8 mouse cellular contexts compared by ENCODE assay signal in the genomic region with DNA sequence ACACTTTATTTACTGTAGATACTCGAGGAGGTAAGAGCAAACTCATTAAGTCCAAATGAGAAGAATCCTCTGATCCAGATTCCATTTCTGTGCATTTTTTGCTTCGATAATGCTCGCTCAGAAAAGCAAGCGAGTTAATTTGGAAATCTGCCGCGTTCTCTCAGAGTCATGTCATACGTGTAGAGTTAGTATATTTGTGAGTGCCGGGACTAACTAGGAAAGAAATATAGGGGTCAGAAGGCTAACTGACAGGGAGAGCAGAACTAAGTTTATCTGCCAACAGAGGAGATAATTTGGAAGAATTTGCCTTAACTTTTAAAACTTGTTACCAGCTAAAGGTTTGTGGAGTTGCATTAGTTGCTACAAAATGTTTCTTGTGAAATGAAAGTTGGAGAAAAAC. TPM values are rescaled to one million over a fixed set of nuclear protein-coding genes. Genes with fewer than 3 reads are reported as not detected.
A peak's percentile ranks its signal among the peaks of the same experiment; 100 is the strongest.
DNase-seq lines count a peak whose midpoint lies in the region; ATAC-seq and TF ChIP-seq lines count a peak whose summit lies in the region.

No protein-coding gene starts in this region.

- no peak for TF ChIP-seq POLR2A in olfactory bulb, adult 2 months (IDR thresholded peaks at IDR 0.05; ENCODE audit: insufficient read depth, low read depth, low read length)

- peaks cover 13% of the 10 kb centered on the region for H3K4me1 ChIP-seq in lung, embryonic 16.5 days (replicated peaks; ENCODE audit: control insufficient read depth, insufficient read depth, low read length)
- peaks cover 16% of the 10 kb centered on the region for H3K4me1 ChIP-seq in embryonic facial prominence, embryonic 15.5 days
- H3K4me1 ChIP-seq in limb, embryonic 10.5 days, result peaks cover 14% of the 10 kb centered on the region
- H3K4me1 ChIP-seq in olfactory bulb, adult 2 months (ENCODE audit: control insufficient read depth, insufficient read depth, low read length), result peaks cover 5% of the 10 kb centered on the region; the same call in 1 of the 2 replicates

- peaks cover 19% of the 10 kb centered on the region for H3K36me3 ChIP-seq in lung, embryonic 16.5 days (ENCODE audit: control insufficient read depth, insufficient read depth, low read length)
- H3K36me3 ChIP-seq in embryonic facial prominence, embryonic 15.5 days, result peaks cover 26% of the 10 kb centered on the region
- peaks cover 40% of the 10 kb centered on the region for H3K36me3 ChIP-seq in limb, embryonic 10.5 days

- peak overlapping the region; percentile 88 for H3K9ac ChIP-seq in lung, embryonic 16.5 days (ENCODE audit: low read length)
- peak overlapping the region; percentile 91 for H3K9ac ChIP-seq in embryonic facial prominence, embryonic 15.5 days

- H3K9me3 ChIP-seq in lung, embryonic 16.5 days (ENCODE audit: control insufficient read depth, low read length), result no peaks in the 10 kb centered on the region
- H3K9me3 ChIP-seq in embryonic facial prominence, embryonic 15.5 days (replicated peaks), result no peaks in the 10 kb centered on the region
- H3K9me3 ChIP-seq in limb, embryonic 10.5 days (replicated peaks), result no peaks in the 10 kb centered on the region

- no peak for TF ChIP-seq CTCF in olfactory bulb, adult 2 months (IDR thresholded peaks at IDR 0.05; ENCODE audit: insufficient read depth, low read depth, low read length)

- no peaks in the 10 kb centered on the region for H3K27me3 ChIP-seq in lung, embryonic 16.5 days (ENCODE audit: control insufficient read depth, insufficient read depth, low read depth, low read length)
- no peaks in the 10 kb centered on the region for H3K27me3 ChIP-seq in embryonic facial prominence, embryonic 15.5 days
- no peaks in the 10 kb centered on the region for H3K27me3 ChIP-seq in limb, embryonic 10.5 days (ENCODE audit: low read depth, poor library complexity, severe bottlenecking)

- peak overlapping the region; percentile 82 for H3K4me3 ChIP-seq in lung, embryonic 16.5 days (ENCODE audit: low read length)
- peak overlapping the region; percentile 91 for H3K4me3 ChIP-seq in embryonic facial prominence, embryonic 15.5 days (replicated peaks)
- peak overlapping the region; percentile 79 for H3K4me3 ChIP-seq in limb, embryonic 10.5 days
- peak overlapping the region; percentile 63; the same call in 1 of the 2 replicates for H3K4me3 ChIP-seq in olfactory bulb, adult 2 months (ENCODE audit: insufficient read depth, low read depth, low read length)

- H3K27ac ChIP-seq in lung, embryonic 16.5 days (ENCODE audit: low read length), result no peak overlapping the region; the same call in 1 of the 2 replicates
- peak overlapping the region; percentile 76; the same call in 1 of the 2 replicates for H3K27ac ChIP-seq in embryonic facial prominence, embryonic 15.5 days (replicated peaks)
- peak overlapping the region; percentile 89 for H3K27ac ChIP-seq in limb, embryonic 10.5 days
- H3K27ac ChIP-seq in olfactory bulb, adult 2 months (ENCODE audit: insufficient read depth, low read depth, low read length), result no peak overlapping the region

- intact Hi-C loops in left cerebral cortex, postnatal 4 days (cut with DNase I), result no loop called here

- H3K4me2 ChIP-seq in lung, embryonic 16.5 days (ENCODE audit: low read depth, low read length), result peak overlapping the region; percentile 89
- H3K4me2 ChIP-seq in embryonic facial prominence, embryonic 15.5 days (replicated peaks), result peak overlapping the region; percentile 65

- ATAC-seq in lung, embryonic 16.5 days (ENCODE audit: low read depth), result no peak
- ATAC-seq in embryonic facial prominence, embryonic 15.5 days (ENCODE audit: insufficient number of reproducible peaks, low FRiP score, low TSS enrichment, low read depth), result no peak

- 2% methylated on average over 8 of the region's 8 CpGs for whole genome bisulfite sequencing in lung, embryonic 16.5 days
- WGBS in embryonic facial prominence, embryonic 15.5 days, result 2% methylated on average over 8 of the region's 8 CpGs
- 5% methylated on average over 8 of the region's 8 CpGs for WGBS in limb, embryonic 10.5 days
- WGBS in olfactory bulb, adult 2 months, result 2% methylated on average over 8 of the region's 8 CpGs

- no peak for DNase-seq in lung, postnatal 14 days
- DNase-seq in limb, embryonic 10.5 days (ENCODE audit: low spot score), result no peak
- no peak for DNase-seq in left cerebral cortex, adult 11 months (ENCODE audit: low spot score)
- DNase-seq in left cerebral cortex, adult 9 months (ENCODE audit: low spot score in 2 of 2), result no peak
- no peak for DNase-seq in left cerebral cortex, postnatal 4 days

RNA-seq across cellular contexts. Expression of a gene that starts 0.7 kb away (rescaled TPM):
- polyA plus RNA-seq in lung, embryonic 16.5 days (2015; fragmentation: Nextera tagmentation; extraction: Ambion mirVana), result 17.9 and 18.5 TPM in 2 replicates
- 12.3 and 14.9 TPM in 2 replicates for polyA plus RNA-seq in embryonic facial prominence, embryonic 15.5 days (2015; fragmentation: Nextera tagmentation; extraction: Ambion mirVana)
- 28.4 and 31.0 TPM in 2 replicates for polyA plus RNA-seq in limb, embryonic 10.5 days (2016; fragmentation: Nextera tagmentation; extraction: Ambion mirVana)
- not detected in 2 replicates for polyA plus RNA-seq in olfactory bulb, adult 2 months (2012; ENCODE audit: insufficient read depth, insufficient read length, low replicate concordance, missing spikeins)
- total RNA-seq in left cerebral cortex, postnatal 4 days (2021), result 10 to 100 TPM; 32.7 to 34.2 TPM

RNA-seq across cellular contexts. Expression of a gene that starts 10.8 kb away (rescaled TPM):
- 52.5 and 53.8 TPM in 2 replicates for polyA plus RNA-seq in lung, embryonic 16.5 days (2015; fragmentation: Nextera tagmentation; extraction: Ambion mirVana)
- 55.5 and 57.6 TPM in 2 replicates for polyA plus RNA-seq in embryonic facial prominence, embryonic 15.5 days (2015; fragmentation: Nextera tagmentation; extraction: Ambion mirVana)
- polyA plus RNA-seq in limb, embryonic 10.5 days (2016; fragmentation: Nextera tagmentation; extraction: Ambion mirVana), result 68.4 and 71.4 TPM in 2 replicates
- not detected in 2 replicates for polyA plus RNA-seq in olfactory bulb, adult 2 months (2012; ENCODE audit: insufficient read depth, insufficient read length, low replicate concordance, missing spikeins)
- 10 to 100 TPM; 38.0 to 39.6 TPM for total RNA-seq in left cerebral cortex, postnatal 4 days (2021)

RNA-seq across cellular contexts. Expression of a gene that starts 59.1 kb away (rescaled TPM):
- 7.0 and 7.5 TPM in 2 replicates for polyA plus RNA-seq in lung, embryonic 16.5 days (2015; fragmentation: Nextera tagmentation; extraction: Ambion mirVana)
- 9.0 and 9.1 TPM in 2 replicates for polyA plus RNA-seq in embryonic facial prominence, embryonic 15.5 days (2015; fragmentation: Nextera tagmentation; extraction: Ambion mirVana)
- 8.3 and 11.6 TPM in 2 replicates for polyA plus RNA-seq in limb, embryonic 10.5 days (2016; fragmentation: Nextera tagmentation; extraction: Ambion mirVana)
- polyA plus RNA-seq in olfactory bulb, adult 2 months (2012; ENCODE audit: insufficient read depth, insufficient read length, low replicate concordance, missing spikeins), result not detected in 2 replicates
- total RNA-seq in left cerebral cortex, postnatal 4 days (2021), result 10 to 100 TPM; 47.7 to 48.9 TPM

Comparison
In these comparisons a context has a peak if more than half of its experiments do, and no peak if none do; other contexts are left out.
1. H3K27ac ChIP-seq: peak in embryonic facial prominence, embryonic 15.5 days (single experiment) and limb, embryonic 10.5 days (single experiment); none in lung, embryonic 16.5 days (single experiment) and olfactory bulb, adult 2 months (single experiment).
2. Peak in every context shown above with its lines, with median percentiles within 50 percentile points of each other: H3K4me3 ChIP-seq.